Mouse (Mus musculus): ENCODE measurements around the gene Top3b. TPM values are rescaled to one million over a fixed set of nuclear protein-coding genes. Genes with fewer than 3 reads are reported as not detected.

The Top3b gene
- polyA plus RNA-seq, 1 experiment from 2014 or later, result 77.3 TPM

GRCm38 (mm10) chr16:16879025-16879424, 8.5 kb downstream of the Top3b start:
- Histone ChIP-seq H3K4me3 (ENCODE audit: low read depth, low read length) (no peak overlapping the region), H3K9me3 (ENCODE audit: control insufficient read depth, low read length) (no peaks in the 10 kb centered on the region), H3K36me3 (ENCODE audit: control insufficient read depth, insufficient read depth, low read length) (peaks cover 33% of the 10 kb centered on the region), H3K9ac (ENCODE audit: low read length) (no peak overlapping the region), H3K27ac (replicated peaks; ENCODE audit: low read depth, low read length) (no peak overlapping the region), H3K27me3 (ENCODE audit: control insufficient read depth, insufficient read depth, low read length) (no peaks in the 10 kb centered on the region), H3K4me2 (ENCODE audit: low read depth, severe bottlenecking) (no peak overlapping the region), H3K4me1 (ENCODE audit: control insufficient read depth, insufficient read depth, low read length) (no peaks in the 10 kb centered on the region)
- DNase-seq (ENCODE audit: low spot score) (no peak), ATAC-seq (ENCODE audit: insufficient number of reproducible peaks, low FRiP score, low TSS enrichment, low read depth) (no peak)
- WGBS, result 92% methylated on average over 5 of the region's 5 CpGs

- H3K27me3 ChIP-seq (ENCODE audit: control insufficient read depth, insufficient read depth, low read length), result no peaks in the 10 kb centered on the region
- H3K4me3 ChIP-seq (ENCODE audit: low read depth, low read length), result no peak overlapping the region
- H3K36me3 ChIP-seq (ENCODE audit: control insufficient read depth, insufficient read depth, low read length), result peaks cover 18% of the 10 kb centered on the region; the same call in 1 of the 2 replicates
- H3K9ac ChIP-seq (ENCODE audit: low read length), result no peak overlapping the region
- 88% methylated on average over 1 of the region's 1 CpGs for WGBS
- H3K9me3 ChIP-seq (ENCODE audit: control insufficient read depth, low read length), result no peaks in the 10 kb centered on the region
- ATAC-seq (ENCODE audit: insufficient number of reproducible peaks, low FRiP score, low TSS enrichment, low read depth) (no peak), DNase-seq (ENCODE audit: low spot score) (no peak)
- no peak overlapping the region for H3K4me2 ChIP-seq (ENCODE audit: low read depth, severe bottlenecking)
- H3K4me1 ChIP-seq (ENCODE audit: control insufficient read depth, insufficient read depth, low read length), result no peaks in the 10 kb centered on the region
- no peak overlapping the region for H3K27ac ChIP-seq (replicated peaks; ENCODE audit: low read depth, low read length)
Observed at GRCm38 (mm10) chr16:16888341-16888740, 17.8 kb downstream of the Top3b start.

- Histone ChIP-seq H3K9me3 (ENCODE audit: control insufficient read depth, low read length) (no peaks in the 10 kb centered on the region), H3K4me1 (ENCODE audit: control insufficient read depth, insufficient read depth, low read length) (peaks cover 5% of the 10 kb centered on the region; the same call in 1 of the 2 replicates), H3K4me2 (ENCODE audit: low read depth, severe bottlenecking) (no peak overlapping the region), H3K36me3 (ENCODE audit: control insufficient read depth, insufficient read depth, low read length) (peaks cover 17% of the 10 kb centered on the region; the same call in 1 of the 2 replicates), H3K9ac (ENCODE audit: low read length) (no peak overlapping the region), H3K27ac (replicated peaks; ENCODE audit: low read depth, low read length) (no peak overlapping the region), H3K4me3 (ENCODE audit: low read depth, low read length) (no peak overlapping the region), H3K27me3 (ENCODE audit: control insufficient read depth, insufficient read depth, low read length) (no peaks in the 10 kb centered on the region)
- DNase-seq (ENCODE audit: low spot score), result no peak
- 93% methylated on average over 7 of the region's 7 CpGs for WGBS
- no peak for ATAC-seq (ENCODE audit: insufficient number of reproducible peaks, low FRiP score, low TSS enrichment, low read depth)
Observed at GRCm38 (mm10) chr16:16892366-16892765, 21.8 kb downstream of the Top3b start.

- H3K27ac ChIP-seq (replicated peaks; ENCODE audit: low read depth, low read length), result no peak overlapping the region
- no peak overlapping the region for H3K9ac ChIP-seq (ENCODE audit: low read length)
Observed at GRCm38 (mm10) chr16:16896015-16896381, 25.5 kb downstream of the Top3b start.

GRCm38 (mm10) chr16:16896382-16897055, 26.0 kb downstream of the Top3b start, which contains the start of gene Ppm1f:
Gene Ppm1f (plus strand): TSS chr16:16896469.
- WGBS, result under 1% methylated on average over 29 of the region's 29 CpGs
- H3K9me3 ChIP-seq (ENCODE audit: control insufficient read depth, low read length), result no peaks in the 10 kb centered on the region
- ATAC-seq (ENCODE audit: insufficient number of reproducible peaks, low FRiP score, low TSS enrichment, low read depth), result peak; percentile 90
- H3K4me3 ChIP-seq (ENCODE audit: low read depth, low read length), result peak within 1 kb of the TSS; percentile 50
- peaks cover 3% of the 10 kb centered on the region; the same call in 1 of the 2 replicates for H3K36me3 ChIP-seq (ENCODE audit: control insufficient read depth, insufficient read depth, low read length)
- H3K27ac ChIP-seq (replicated peaks; ENCODE audit: low read depth, low read length), result no peak within 1 kb of the TSS
- H3K27me3 ChIP-seq (ENCODE audit: control insufficient read depth, insufficient read depth, low read length), result no peaks in the 10 kb centered on the region
- H3K4me1 ChIP-seq (ENCODE audit: control insufficient read depth, insufficient read depth, low read length), result peaks cover 9% of the 10 kb centered on the region; the same call in 1 of the 2 replicates
- peak within 1 kb of the TSS; percentile 71 for H3K9ac ChIP-seq (ENCODE audit: low read length)
- peak within 1 kb of the TSS; percentile 85 for H3K4me2 ChIP-seq (ENCODE audit: low read depth, severe bottlenecking)
- DNase-seq (ENCODE audit: low spot score), result peak; percentile 96

More at GRCm38 (mm10) chr16:16896015-16896381, 25.5 kb downstream of the Top3b start:
- H3K36me3 ChIP-seq (ENCODE audit: control insufficient read depth, insufficient read depth, low read length), result peaks cover 3% of the 10 kb centered on the region; the same call in 1 of the 2 replicates
- peak overlapping the region; percentile 85; the same call in 1 of the 2 replicates for H3K4me2 ChIP-seq (ENCODE audit: low read depth, severe bottlenecking)
- ATAC-seq (ENCODE audit: insufficient number of reproducible peaks, low FRiP score, low TSS enrichment, low read depth), result peak; percentile 78
- no peak overlapping the region for H3K4me3 ChIP-seq (ENCODE audit: low read depth, low read length)
- H3K4me1 ChIP-seq (ENCODE audit: control insufficient read depth, insufficient read depth, low read length), result peaks cover 9% of the 10 kb centered on the region; the same call in 1 of the 2 replicates
- WGBS, result 23% methylated on average over 4 of the region's 4 CpGs
- H3K9me3 ChIP-seq (ENCODE audit: control insufficient read depth, low read length), result no peaks in the 10 kb centered on the region
- no peaks in the 10 kb centered on the region for H3K27me3 ChIP-seq (ENCODE audit: control insufficient read depth, insufficient read depth, low read length)
- DNase-seq (ENCODE audit: low spot score), result no peak

GRCm38 (mm10) chr16:16897056-16897584, 26.6 kb downstream of the Top3b start:
- Histone ChIP-seq H3K4me2 (ENCODE audit: low read depth, severe bottlenecking) (peak overlapping the region; percentile 85), H3K36me3 (ENCODE audit: control insufficient read depth, insufficient read depth, low read length) (peaks cover 3% of the 10 kb centered on the region; the same call in 1 of the 2 replicates), H3K9ac (ENCODE audit: low read length) (peak overlapping the region; percentile 71), H3K4me1 (ENCODE audit: control insufficient read depth, insufficient read depth, low read length) (peaks cover 9% of the 10 kb centered on the region; the same call in 1 of the 2 replicates), H3K9me3 (ENCODE audit: control insufficient read depth, low read length) (no peaks in the 10 kb centered on the region), H3K27me3 (ENCODE audit: control insufficient read depth, insufficient read depth, low read length) (no peaks in the 10 kb centered on the region), H3K4me3 (ENCODE audit: low read depth, low read length) (peak overlapping the region; percentile 50), H3K27ac (replicated peaks; ENCODE audit: low read depth, low read length) (no peak overlapping the region)
- ATAC-seq (ENCODE audit: insufficient number of reproducible peaks, low FRiP score, low TSS enrichment, low read depth) (no peak), DNase-seq (ENCODE audit: low spot score) (no peak)
- WGBS, result 25% methylated on average over 10 of the region's 10 CpGs

- ATAC-seq (ENCODE audit: insufficient number of reproducible peaks, low FRiP score, low TSS enrichment, low read depth) (no peak), DNase-seq (ENCODE audit: low spot score) (no peak)
- Histone ChIP-seq H3K9me3 (ENCODE audit: control insufficient read depth, low read length) (no peaks in the 10 kb centered on the region), H3K4me2 (ENCODE audit: low read depth, severe bottlenecking) (no peak overlapping the region), H3K36me3 (ENCODE audit: control insufficient read depth, insufficient read depth, low read length) (peaks cover 6% of the 10 kb centered on the region; the same call in 1 of the 2 replicates), H3K27ac (replicated peaks; ENCODE audit: low read depth, low read length) (no peak overlapping the region), H3K4me1 (ENCODE audit: control insufficient read depth, insufficient read depth, low read length) (peaks cover 4% of the 10 kb centered on the region; the same call in 1 of the 2 replicates), H3K4me3 (ENCODE audit: low read depth, low read length) (no peak overlapping the region), H3K9ac (ENCODE audit: low read length) (no peak overlapping the region), H3K27me3 (ENCODE audit: control insufficient read depth, insufficient read depth, low read length) (no peaks in the 10 kb centered on the region)
- 86% methylated on average over 4 of the region's 4 CpGs for WGBS
Observed at GRCm38 (mm10) chr16:16902329-16902728, 31.8 kb downstream of the Top3b start.

- Histone ChIP-seq H3K4me3 (ENCODE audit: low read depth, low read length) (no peak overlapping the region), H3K9me3 (ENCODE audit: control insufficient read depth, low read length) (no peaks in the 10 kb centered on the region), H3K9ac (ENCODE audit: low read length) (no peak overlapping the region), H3K27me3 (ENCODE audit: control insufficient read depth, insufficient read depth, low read length) (no peaks in the 10 kb centered on the region), H3K27ac (replicated peaks; ENCODE audit: low read depth, low read length) (no peak overlapping the region), H3K4me2 (ENCODE audit: low read depth, severe bottlenecking) (no peak overlapping the region), H3K36me3 (ENCODE audit: control insufficient read depth, insufficient read depth, low read length) (peaks cover 6% of the 10 kb centered on the region; the same call in 1 of the 2 replicates), H3K4me1 (ENCODE audit: control insufficient read depth, insufficient read depth, low read length) (no peaks in the 10 kb centered on the region)
- ATAC-seq (ENCODE audit: insufficient number of reproducible peaks, low FRiP score, low TSS enrichment, low read depth) (no peak), DNase-seq (ENCODE audit: low spot score) (no peak)
- WGBS, result 88% methylated on average over 5 of the region's 5 CpGs
Observed at GRCm38 (mm10) chr16:16903188-16903587, 32.7 kb downstream of the Top3b start.

All from limb, embryonic 11.5 days (tissue).